Comparison of ENCODE assay signal across 11 mouse cellular contexts in genomic region chr10:41509160-41509559, GRCm38 (mm10). TPM values are rescaled to one million over a fixed set of nuclear protein-coding genes. Genes with fewer than 3 reads are reported as not detected.
DNase-seq lines count a peak whose midpoint lies in the region; ATAC-seq and TF ChIP-seq lines count a peak whose summit lies in the region.
"Had no signal": no experiment of that assay in that cellular context is flagged by ENCODE, and none has a peak within 500 bp of the region (broad histone marks: within the 10 kb centered on the region; RNA-seq: fewer than 3 reads in every experiment).

No protein-coding gene starts in this region.

- peak; percentile 82 for TF ChIP-seq RAD21 in MEL (IDR thresholded peaks at IDR 0.05; ENCODE audit: low read depth, low read length)

- no peak for ATAC-seq in limb, embryonic 11.5 days (ENCODE audit: insufficient number of reproducible peaks, low FRiP score, low TSS enrichment, low read depth)
- ATAC-seq in forebrain, embryonic 16.5 days: no peak

- no peaks in the 10 kb centered on the region for H3K79me2 ChIP-seq in MEL (ENCODE audit: control insufficient read depth, insufficient read depth, low read length, poor library complexity)

- TF ChIP-seq CTCF in MEL (IDR thresholded peaks at IDR 0.05 in 2 of 3, conservative IDR thresholded peaks at IDR 0.05 in 1 of 3; ENCODE audit: control insufficient read depth in 1 of 3, insufficient read depth in 1 of 3, low read depth in 2 of 3, low read length in 3 of 3, poor library complexity in 1 of 3, severe bottlenecking in 1 of 3): peak; percentile 40 to 76 (median 53)

- H3K36me3 ChIP-seq in MEL (ENCODE audit: control insufficient read depth in 1 of 2, insufficient read depth in 2 of 2, low read length in 2 of 2): no peaks in the 10 kb centered on the region
- no peaks in the 10 kb centered on the region for H3K36me3 ChIP-seq in limb, embryonic 11.5 days (ENCODE audit: control insufficient read depth, insufficient read depth, low read length)
- H3K36me3 ChIP-seq in midbrain, embryonic 10.5 days: no peaks in the 10 kb centered on the region
- no peaks in the 10 kb centered on the region for H3K36me3 ChIP-seq in forebrain, embryonic 16.5 days (ENCODE audit: control insufficient read depth, insufficient read depth)
- H3K36me3 ChIP-seq: neural tube, embryonic 12.5 days had no signal

- no peak overlapping the region for H3K27ac ChIP-seq in MEL (ENCODE audit: control insufficient read depth, low read depth, low read length)
- no peak overlapping the region for H3K27ac ChIP-seq in limb, embryonic 11.5 days (replicated peaks; ENCODE audit: low read depth, low read length)
- no peak overlapping the region for H3K27ac ChIP-seq in midbrain, embryonic 10.5 days (replicated peaks)
- H3K27ac ChIP-seq in forebrain, embryonic 16.5 days (ENCODE audit: low read length): no peak overlapping the region
- H3K27ac ChIP-seq: neural tube, embryonic 12.5 days had no signal

- H3K4me2 ChIP-seq in limb, embryonic 11.5 days (ENCODE audit: low read depth, severe bottlenecking): no peak overlapping the region
- H3K4me2 ChIP-seq in forebrain, embryonic 16.5 days (ENCODE audit: low read length): no peak overlapping the region
- H3K4me2 ChIP-seq: neural tube, embryonic 12.5 days had no signal

- no peak for TF ChIP-seq POLR2A in MEL (IDR thresholded peaks at IDR 0.05; ENCODE audit: control insufficient read depth in 1 of 2, insufficient read depth in 1 of 2, low read depth in 1 of 2, low read length in 2 of 2, poor library complexity in 1 of 2)

- intact Hi-C loops in heart, postnatal 25 days (cut with DNase I): loop anchor here (10.0 kb wide), 2 partner anchors 74 to 204 kb away; partner anchors contain the start of genes Ak9 and Fig4

- no peak for TF ChIP-seq EP300 in MEL (IDR thresholded peaks at IDR 0.05; ENCODE audit: low read depth in 1 of 2, low read length in 2 of 2)

- no peak overlapping the region for H3K4me3 ChIP-seq in MEL (ENCODE audit: control insufficient read depth in 1 of 2, insufficient read depth in 1 of 2, low read depth in 2 of 2, low read length in 2 of 2)
- H3K4me3 ChIP-seq in limb, embryonic 11.5 days (ENCODE audit: low read depth, low read length): no peak overlapping the region
- H3K4me3 ChIP-seq in midbrain, embryonic 10.5 days: no peak overlapping the region
- no peak overlapping the region for H3K4me3 ChIP-seq in forebrain, embryonic 16.5 days (replicated peaks; ENCODE audit: low read length)
- H3K4me3 ChIP-seq: neural tube, embryonic 12.5 days had no signal

- 32% methylated on average over 2 of the region's 2 CpGs for WGBS in limb, embryonic 11.5 days
- 26% methylated on average over 2 of the region's 2 CpGs for WGBS in midbrain, embryonic 10.5 days
- 38% methylated on average over 2 of the region's 2 CpGs for WGBS in forebrain, embryonic 16.5 days

- H3K9me3 ChIP-seq in MEL (replicated peaks; ENCODE audit: insufficient read depth, low read length): no peaks in the 10 kb centered on the region
- H3K9me3 ChIP-seq in limb, embryonic 11.5 days (ENCODE audit: control insufficient read depth, low read length): no peaks in the 10 kb centered on the region
- no peaks in the 10 kb centered on the region for H3K9me3 ChIP-seq in midbrain, embryonic 10.5 days (replicated peaks)
- H3K9me3 ChIP-seq in forebrain, embryonic 16.5 days (ENCODE audit: control insufficient read depth, low read length): no peaks in the 10 kb centered on the region
- H3K9me3 ChIP-seq: neural tube, embryonic 12.5 days had no signal

- peak; percentile 34 for DNase-seq in heart, postnatal 4 days
- no peak for DNase-seq in heart, postnatal 25 days (ENCODE audit: low spot score)
- peak; percentile 47 for DNase-seq in A20 (ENCODE audit: low read depth, low spot score)
- DNase-seq in MEL (ENCODE audit: low read depth, low spot score): peak; percentile 44
- DNase-seq in limb, embryonic 11.5 days (ENCODE audit: low spot score): peak; percentile 33
- DNase-seq in midbrain, embryonic 10.5 days (ENCODE audit: low spot score): no peak
- no peak for DNase-seq in right cerebral cortex, postnatal 14 days
- DNase-seq: gastrocnemius, postnatal 10 days; left cerebral cortex, postnatal 4 days had no signal

- no peak overlapping the region for H3K9ac ChIP-seq in MEL (ENCODE audit: control insufficient read depth, low read depth, low read length, poor library complexity, severe bottlenecking)
- H3K9ac ChIP-seq in limb, embryonic 11.5 days (ENCODE audit: low read length): no peak overlapping the region
- no peak overlapping the region for H3K9ac ChIP-seq in forebrain, embryonic 16.5 days (replicated peaks; ENCODE audit: low read depth, low read length)
- H3K9ac ChIP-seq: neural tube, embryonic 12.5 days had no signal

- peaks cover 2 to 5% of the 10 kb centered on the region in 2 experiments; a peak in 2 of 4 replicates for H3K27me3 ChIP-seq in MEL (ENCODE audit: control insufficient read depth in 1 of 2, insufficient read depth in 2 of 2, low read length in 2 of 2)
- H3K27me3 ChIP-seq in limb, embryonic 11.5 days (ENCODE audit: control insufficient read depth, insufficient read depth, low read length): no peaks in the 10 kb centered on the region
- no peaks in the 10 kb centered on the region for H3K27me3 ChIP-seq in midbrain, embryonic 10.5 days (ENCODE audit: low read depth, poor library complexity, severe bottlenecking)
- no peaks in the 10 kb centered on the region for H3K27me3 ChIP-seq in forebrain, embryonic 16.5 days (replicated peaks; ENCODE audit: control insufficient read depth, insufficient read depth, low read length)
- H3K27me3 ChIP-seq: neural tube, embryonic 12.5 days had no signal

- no peaks in the 10 kb centered on the region for H3K4me1 ChIP-seq in MEL (ENCODE audit: control insufficient read depth in 1 of 2, insufficient read depth in 2 of 2, low read length in 2 of 2)
- no peaks in the 10 kb centered on the region for H3K4me1 ChIP-seq in limb, embryonic 11.5 days (ENCODE audit: control insufficient read depth, insufficient read depth, low read length)
- H3K4me1 ChIP-seq in midbrain, embryonic 10.5 days: no peaks in the 10 kb centered on the region
- H3K4me1 ChIP-seq in forebrain, embryonic 16.5 days (replicated peaks; ENCODE audit: control insufficient read depth, insufficient read depth, low read length): no peaks in the 10 kb centered on the region
- H3K4me1 ChIP-seq: neural tube, embryonic 12.5 days had no signal

TF ChIP-seq in MEL, 35 proteins besides CTCF, POLR2A, EP300 and RAD21 (continues in another document):
- TF ChIP-seq ZC3H11A (IDR thresholded peaks at IDR 0.05; ENCODE audit: low read depth, low read length) (peak; percentile 61), TBP (IDR thresholded peaks at IDR 0.05; ENCODE audit: low read depth, low read length) (no peak)

RNA-seq across cellular contexts. Expression of gene Cd164, which starts 10.1 kb away (rescaled TPM):
- total RNA-seq in heart, postnatal 4 days (2021): 100 to 1,000 TPM; 216 to 218 TPM
- 100 to 1,000 TPM; 126 to 148 TPM for total RNA-seq in heart, postnatal 25 days (2021)
- total RNA-seq in MEL (2012; rRNA removed): 21.4 and 23.6 TPM in 2 replicates
- 10 to 100 TPM in 1 of 2 experiments, not detected in 1; 59.4 TPM for polyA plus RNA-seq in MEL (2012; ENCODE audit: insufficient read depth in 1 of 2, insufficient read length in 2 of 2, low read depth in 1 of 2, low replicate concordance in 2 of 2, missing spikeins in 1 of 2)
- polyA plus RNA-seq in limb, embryonic 11.5 days (2014; fragmentation: Nextera tagmentation; extraction: Ambion mirVana): 171 and 180 TPM in 2 replicates
- polyA plus RNA-seq in midbrain, embryonic 10.5 days (2016; fragmentation: Nextera tagmentation; extraction: Ambion mirVana): 98.5 and 108 TPM in 2 replicates
- polyA plus RNA-seq in forebrain, embryonic 16.5 days (2015; fragmentation: Nextera tagmentation; extraction: Ambion mirVana): 61.8 and 81.7 TPM in 2 replicates

RNA-seq across cellular contexts. Expression of gene Ppil6, which starts 18.9 kb away (rescaled TPM):
- total RNA-seq in heart, postnatal 4 days (2021): 1 to 10 TPM; 3.8 to 3.9 TPM
- 1 to 10 TPM; 1.4 to 1.5 TPM for total RNA-seq in heart, postnatal 25 days (2021)
- total RNA-seq in MEL (2012; rRNA removed): not detected in 2 replicates
- not detected for polyA plus RNA-seq in MEL (2012; ENCODE audit: insufficient read depth in 1 of 2, insufficient read length in 2 of 2, low read depth in 1 of 2, low replicate concordance in 2 of 2, missing spikeins in 1 of 2)
- polyA plus RNA-seq in limb, embryonic 11.5 days (2014; fragmentation: Nextera tagmentation; extraction: Ambion mirVana): 0.43 and 1.1 TPM in 2 replicates
- polyA plus RNA-seq in midbrain, embryonic 10.5 days (2016; fragmentation: Nextera tagmentation; extraction: Ambion mirVana): 0.76 and 1.7 TPM in 2 replicates
- polyA plus RNA-seq in forebrain, embryonic 16.5 days (2015; fragmentation: Nextera tagmentation; extraction: Ambion mirVana): 1.7 and 2.1 TPM in 2 replicates
- total RNA-seq: gastrocnemius, postnatal 10 days had no signal

RNA-seq across cellular contexts. Expression of gene Smpd2, which starts 19.0 kb away (rescaled TPM):
- total RNA-seq in heart, postnatal 4 days (2021): 10 to 100 TPM; 45.4 to 48.7 TPM
- 10 to 100 TPM; 38.3 to 38.6 TPM for total RNA-seq in heart, postnatal 25 days (2021)
- total RNA-seq in MEL (2012; rRNA removed): 0.04 and 0.07 TPM in 2 replicates
- under 1 TPM in 1 of 2 experiments, not detected in 1; 0.42 TPM for polyA plus RNA-seq in MEL (2012; ENCODE audit: insufficient read depth in 1 of 2, insufficient read length in 2 of 2, low read depth in 1 of 2, low replicate concordance in 2 of 2, missing spikeins in 1 of 2)
- 57.3 and 62.3 TPM in 2 replicates for polyA plus RNA-seq in limb, embryonic 11.5 days (2014; fragmentation: Nextera tagmentation; extraction: Ambion mirVana)
- 68.7 and 72.2 TPM in 2 replicates for polyA plus RNA-seq in midbrain, embryonic 10.5 days (2016; fragmentation: Nextera tagmentation; extraction: Ambion mirVana)
- polyA plus RNA-seq in forebrain, embryonic 16.5 days (2015; fragmentation: Nextera tagmentation; extraction: Ambion mirVana): 38.0 and 43.0 TPM in 2 replicates

RNA-seq across cellular contexts. Expression of gene Mical1, which starts 33.0 kb away (rescaled TPM):
- total RNA-seq in heart, postnatal 4 days (2021): 10 to 100 TPM; 52.4 to 59.4 TPM
- 10 to 100 TPM; 11.5 to 15.6 TPM for total RNA-seq in heart, postnatal 25 days (2021)
- 1.3 and 4.3 TPM in 2 replicates for total RNA-seq in MEL (2012; rRNA removed)
- 10 to 100 TPM in 1 of 2 experiments, not detected in 1; 15.7 TPM for polyA plus RNA-seq in MEL (2012; ENCODE audit: insufficient read depth in 1 of 2, insufficient read length in 2 of 2, low read depth in 1 of 2, low replicate concordance in 2 of 2, missing spikeins in 1 of 2)
- polyA plus RNA-seq in limb, embryonic 11.5 days (2014; fragmentation: Nextera tagmentation; extraction: Ambion mirVana): 40.0 and 42.6 TPM in 2 replicates
- 49.1 and 53.7 TPM in 2 replicates for polyA plus RNA-seq in midbrain, embryonic 10.5 days (2016; fragmentation: Nextera tagmentation; extraction: Ambion mirVana)
- polyA plus RNA-seq in forebrain, embryonic 16.5 days (2015; fragmentation: Nextera tagmentation; extraction: Ambion mirVana): 44.8 and 45.1 TPM in 2 replicates

RNA-seq across cellular contexts. Expression of gene Zbtb24, which starts 59.0 kb away (rescaled TPM):
- 10 to 100 TPM; 10.5 to 12.9 TPM for total RNA-seq in heart, postnatal 4 days (2021)
- total RNA-seq in heart, postnatal 25 days (2021): 1 to 10 TPM; 7.2 to 8.2 TPM
- total RNA-seq in MEL (2012; rRNA removed): 7.6 and 8.4 TPM in 2 replicates
- 10 to 100 TPM in 1 of 2 experiments, not detected in 1; 11.0 TPM for polyA plus RNA-seq in MEL (2012; ENCODE audit: insufficient read depth in 1 of 2, insufficient read length in 2 of 2, low read depth in 1 of 2, low replicate concordance in 2 of 2, missing spikeins in 1 of 2)
- 17.3 and 20.9 TPM in 2 replicates for polyA plus RNA-seq in limb, embryonic 11.5 days (2014; fragmentation: Nextera tagmentation; extraction: Ambion mirVana)
- 17.6 and 18.9 TPM in 2 replicates for polyA plus RNA-seq in midbrain, embryonic 10.5 days (2016; fragmentation: Nextera tagmentation; extraction: Ambion mirVana)
- 22.0 and 22.7 TPM in 2 replicates for polyA plus RNA-seq in forebrain, embryonic 16.5 days (2015; fragmentation: Nextera tagmentation; extraction: Ambion mirVana)

Comparison
In these comparisons a context has a peak if more than half of its experiments do, and no peak if none do; other contexts are left out.
1. DNase-seq: peak in heart, postnatal 4 days (single experiment), A20 (single experiment), MEL (single experiment) and limb, embryonic 11.5 days (single experiment); none in heart, postnatal 25 days (single experiment), midbrain, embryonic 10.5 days (single experiment) and right cerebral cortex, postnatal 14 days (single experiment).
2. RNA of gene Smpd2, which starts 19.0 kb away (polyA plus RNA-seq): 68.7 to 72.2 TPM in midbrain, embryonic 10.5 days, 57.3 to 62.3 TPM in limb, embryonic 11.5 days and 38.0 to 43.0 TPM in forebrain, embryonic 16.5 days; 0.42 TPM in MEL; every median in the first group is over 10 times any median in the second.